16 mouse cellular contexts compared by ENCODE assay signal in genomic region chr5:136326626-136327025, GRCm38 (mm10).
A peak's percentile ranks its signal among the peaks of the same experiment; 100 is the strongest.
DNase-seq lines count a peak whose midpoint lies in the region; ATAC-seq and TF ChIP-seq lines count a peak whose summit lies in the region.
"Had no signal": no experiment of that assay in that cellular context is flagged by ENCODE, and none has a peak within 500 bp of the region (broad histone marks: within the 10 kb centered on the region; RNA-seq: fewer than 3 reads in every experiment).

No protein-coding gene starts in this region.

- no peak for TF ChIP-seq EP300 in lung, postnatal 0 days (IDR thresholded peaks at IDR 0.05)

- no peaks in the 10 kb centered on the region for H3K9me3 ChIP-seq in lung, postnatal 0 days (ENCODE audit: low read length)
- no peaks in the 10 kb centered on the region for H3K9me3 ChIP-seq in heart, embryonic 15.5 days (replicated peaks)
- H3K9me3 ChIP-seq: hindbrain, embryonic 13.5 days; limb, embryonic 10.5 days; megakaryocyte, embryonic 14.5 days had no signal

- H3K9ac ChIP-seq in lung, postnatal 0 days (replicated peaks; ENCODE audit: low read depth), result no peak overlapping the region
- no peak overlapping the region for H3K9ac ChIP-seq in heart, embryonic 15.5 days
- H3K9ac ChIP-seq: hindbrain, embryonic 13.5 days; liver, postnatal 0 days had no signal

- H3K27me3 ChIP-seq in lung, postnatal 0 days (replicated peaks; ENCODE audit: insufficient read depth, low read length), result no peaks in the 10 kb centered on the region
- no peaks in the 10 kb centered on the region for H3K27me3 ChIP-seq in heart, embryonic 15.5 days
- H3K27me3 ChIP-seq: hindbrain, embryonic 13.5 days; megakaryocyte, embryonic 14.5 days had no signal

- peaks cover 17% of the 10 kb centered on the region for H3K36me3 ChIP-seq in lung, postnatal 0 days (ENCODE audit: insufficient read depth, low read length)
- H3K36me3 ChIP-seq in heart, embryonic 15.5 days, result peaks cover 26% of the 10 kb centered on the region; the same call in 1 of the 2 replicates

- H3K4me3 ChIP-seq in lung, postnatal 0 days (ENCODE audit: low read depth, low read length), result no peak overlapping the region
- H3K4me3 ChIP-seq in heart, embryonic 15.5 days, result no peak overlapping the region
- H3K4me3 ChIP-seq: hindbrain, embryonic 13.5 days; limb, embryonic 10.5 days; megakaryocyte, embryonic 14.5 days had no signal

- no peak for TF ChIP-seq CTCF in lung, postnatal 0 days (IDR thresholded peaks at IDR 0.05)

- H3K4me1 ChIP-seq in lung, postnatal 0 days (ENCODE audit: insufficient read depth, low read depth, low read length), result no peaks in the 10 kb centered on the region
- peaks cover 14% of the 10 kb centered on the region for H3K4me1 ChIP-seq in heart, embryonic 15.5 days (replicated peaks)
- H3K4me1 ChIP-seq: hindbrain, embryonic 13.5 days; limb, embryonic 10.5 days had no signal

- DNase-seq in lung, postnatal 10 days, result peak; percentile 12
- DNase-seq in lung, postnatal 0 days (ENCODE audit: low spot score), result no peak
- DNase-seq in heart, adult 8-10 months (ENCODE audit: low spot score), result peak; percentile 42
- peak; percentile 64 for DNase-seq in heart, postnatal 4 days
- no peak for DNase-seq in adrenal gland, postnatal 4 days (ENCODE audit: low spot score in 2 of 2)
- DNase-seq in cerebellum, postnatal 14 days, result no peak
- DNase-seq: adrenal gland, adult 8-10 months; cerebellum, adult 11 months; cerebellum, postnatal 25 days; kidney, adult 8-10 months; liver, postnatal 0 days had no signal

- no peak overlapping the region for H3K4me2 ChIP-seq in lung, postnatal 0 days (replicated peaks; ENCODE audit: low read depth, low read length)
- no peak overlapping the region for H3K4me2 ChIP-seq in heart, embryonic 15.5 days
- H3K4me2 ChIP-seq: hindbrain, embryonic 13.5 days had no signal

- ATAC-seq in lung, postnatal 0 days, result no peak
- peak; percentile 53; the same call in 1 of the 2 replicates for ATAC-seq in heart, embryonic 15.5 days (replicated peaks; ENCODE audit: insufficient number of reproducible peaks, insufficient read depth, low FRiP score, low read depth)
- ATAC-seq: inflammation-experienced regulatory T-cells, adult 6 months; liver, postnatal 0 days had no signal

- 78% methylated on average over 13 of the region's 13 CpGs for WGBS in lung, postnatal 0 days
- WGBS in heart, embryonic 15.5 days, result 53% methylated on average over 13 of the region's 13 CpGs

- H3K27ac ChIP-seq in lung, postnatal 0 days (ENCODE audit: low read length), result no peak overlapping the region
- H3K27ac ChIP-seq in heart, embryonic 15.5 days, result peak overlapping the region; percentile 73
- H3K27ac ChIP-seq: hindbrain, embryonic 13.5 days; limb, embryonic 10.5 days had no signal

Comparison
In these comparisons a context has a peak if more than half of its experiments do, and no peak if none do; other contexts are left out.
1. DNase-seq: peak in lung, postnatal 10 days (single experiment), heart, adult 8-10 months (single experiment) and heart, postnatal 4 days (single experiment); none in lung, postnatal 0 days (single experiment), adrenal gland, postnatal 4 days (0 of 2) and cerebellum, postnatal 14 days (0 of 2).